Mouse (Mus musculus) heart, embryonic 13.5 days (tissue): Measurements from ENCODE around the gene Ssr3. TPM values are rescaled to one million over a fixed set of nuclear protein-coding genes. Genes with fewer than 3 reads are reported as not detected.

Experiments used
- ATAC-seq: fragments of 200-750 bp; cut with Nextera tagmentation; 2 replicates; pipeline ENCODE4 v1.8.0; 2017; ENCODE audit warnings: moderate TSS enrichment; ENCODE audit not compliant: insufficient number of reproducible peaks, low FRiP score, low TSS enrichment; ENCODE audit errors: extremely low read depth
- H3K27ac ChIP-seq: fragments of 300-500 bp; sonication (generic); replicated peaks from 2 replicates; pipeline ENCODE4 v1.5.1; 2015; ENCODE audit warnings: moderate library complexity, mild to moderate bottlenecking, inconsistent platforms
- H3K27me3 ChIP-seq: fragments of 300-500 bp; sonication (generic); replicated peaks from 2 replicates; pipeline ENCODE4 v1.6.1; 2015; ENCODE audit warnings: mild to moderate bottlenecking, inconsistent platforms
- H3K36me3 ChIP-seq: fragments of 300-500 bp; sonication (generic); 2 replicates; pipeline ENCODE4 v1.6.1; 2015; ENCODE audit warnings: mild to moderate bottlenecking, inconsistent platforms
- H3K4me1 ChIP-seq: fragments of 300-500 bp; sonication (generic); 2 replicates; pipeline ENCODE4 v1.6.1; 2015; ENCODE audit warnings: inconsistent platforms
- H3K4me2 ChIP-seq: fragments of 300-500 bp; sonication (generic); 2 replicates; pipeline ENCODE4 v1.6.1; 2015; ENCODE audit warnings: inconsistent platforms, mild to moderate bottlenecking, moderate library complexity
- H3K4me3 ChIP-seq: fragments of 300-500 bp; sonication (generic); 2 replicates; pipeline ENCODE4 v1.5.1; 2015; ENCODE audit warnings: moderate library complexity, mild to moderate bottlenecking, inconsistent platforms
- H3K9ac ChIP-seq: fragments of 300-500 bp; sonication (generic); 2 replicates; pipeline ENCODE4 v1.6.1; 2015; ENCODE audit warnings: inconsistent platforms, mild to moderate bottlenecking, moderate library complexity
- H3K9me3 ChIP-seq: fragments of 300-500 bp; sonication (generic); 2 replicates; pipeline ENCODE4 v1.6.1; 2016; ENCODE audit warnings: inconsistent platforms
- WGBS: fragments of 180-500 bp; shearing (Covaris S2); methylation state at CpG from one replicate; pipeline ENCODE4 v1.1.7; 2015; ENCODE audit warnings: mixed read lengths; 5-methylcytosine and 5-hydroxymethylcytosine counted together
- polyA plus RNA-seq: library from polyadenylated mRNA; unstranded; fragments of >200 nt; fragmentation: Nextera tagmentation; extraction: Ambion mirVana; gene quantifications from 2 replicates; pipeline ENCODE4 v1.2.1, GENCODE M21; 2015

The Ssr3 gene
- polyA plus RNA-seq, 1 experiment from 2014 or later: 200 TPM

- 50% methylated on average over 5 of the region's 5 CpGs for WGBS
- Histone ChIP-seq H3K36me3 (peaks cover 62% of the 10 kb centered on the region), H3K9ac (peak overlapping the region; percentile 8; the same call in 1 of the 2 replicates), H3K4me3 (no peak overlapping the region), H3K27me3 (no peaks in the 10 kb centered on the region), H3K4me2 (no peak overlapping the region), H3K9me3 (no peaks in the 10 kb centered on the region), H3K4me1 (peaks cover 15% of the 10 kb centered on the region), H3K27ac (peak overlapping the region; percentile 73)
- ATAC-seq: no peak
Observed at GRCm38 (mm10) chr3:65373594-65374182, 18.7 kb downstream of the Ssr3 start.

GRCm38 (mm10) chr3:65372552-65372951, 19.9 kb downstream of the Ssr3 start:
- H3K9me3 ChIP-seq: no peaks in the 10 kb centered on the region
- H3K27ac ChIP-seq: no peak overlapping the region
- H3K4me3 ChIP-seq: no peak overlapping the region
- 82% methylated on average over 4 of the region's 4 CpGs for WGBS
- H3K9ac ChIP-seq: no peak overlapping the region
- ATAC-seq: no peak
- no peak overlapping the region for H3K4me2 ChIP-seq
- H3K27me3 ChIP-seq: no peaks in the 10 kb centered on the region
- H3K36me3 ChIP-seq: peaks cover 55% of the 10 kb centered on the region
- peaks cover 15% of the 10 kb centered on the region for H3K4me1 ChIP-seq

GRCm38 (mm10) chr3:65367944-65368343, 24.5 kb downstream of the Ssr3 start:
- Histone ChIP-seq H3K4me2 (no peak overlapping the region), H3K4me1 (peaks cover 14% of the 10 kb centered on the region), H3K27ac (no peak overlapping the region), H3K27me3 (no peaks in the 10 kb centered on the region), H3K36me3 (peaks cover 37% of the 10 kb centered on the region), H3K4me3 (no peak overlapping the region), H3K9ac (no peak overlapping the region), H3K9me3 (no peaks in the 10 kb centered on the region)
- 54% methylated on average over 4 of the region's 4 CpGs for whole genome bisulfite sequencing
- no peak for ATAC-seq

GRCm38 (mm10) chr3:65365921-65366710, 26.3 kb downstream of the Ssr3 start:
- H3K4me1 ChIP-seq: peaks cover 22% of the 10 kb centered on the region
- ATAC-seq: no peak
- WGBS: 83% methylated on average over 10 of the region's 10 CpGs

GRCm38 (mm10) chr3:65365184-65365583, 27.2 kb downstream of the Ssr3 start:
- Histone ChIP-seq H3K4me2 (no peak overlapping the region), H3K9ac (no peak overlapping the region), H3K4me1 (peaks cover 31% of the 10 kb centered on the region), H3K27ac (no peak overlapping the region), H3K4me3 (no peak overlapping the region), H3K36me3 (peaks cover 12% of the 10 kb centered on the region), H3K27me3 (no peaks in the 10 kb centered on the region), H3K9me3 (no peaks in the 10 kb centered on the region)
- 66% methylated on average over 6 of the region's 6 CpGs for WGBS
- no peak for ATAC-seq

More at GRCm38 (mm10) chr3:65365921-65366710, 26.3 kb downstream of the Ssr3 start:
- Histone ChIP-seq H3K36me3 (peaks cover 20% of the 10 kb centered on the region), H3K9me3 (no peaks in the 10 kb centered on the region), H3K4me3 (no peak overlapping the region), H3K27ac (no peak overlapping the region), H3K4me2 (no peak overlapping the region), H3K27me3 (no peaks in the 10 kb centered on the region), H3K9ac (no peak overlapping the region)

GRCm38 (mm10) chr3:65363438-65363837, 29.0 kb downstream of the Ssr3 start:
- no peak overlapping the region for H3K9ac ChIP-seq
- no peaks in the 10 kb centered on the region for H3K9me3 ChIP-seq
- peaks cover 6% of the 10 kb centered on the region; the same call in 1 of the 2 replicates for H3K36me3 ChIP-seq
- no peaks in the 10 kb centered on the region for H3K27me3 ChIP-seq
- no peak overlapping the region for H3K4me3 ChIP-seq
- peaks cover 48% of the 10 kb centered on the region for H3K4me1 ChIP-seq
- no peak for ATAC-seq
- no peak overlapping the region for H3K27ac ChIP-seq
- WGBS: 83% methylated on average over 1 of the region's 1 CpGs
- H3K4me2 ChIP-seq: no peak overlapping the region

GRCm38 (mm10) chr3:65360163-65360969, 32.1 kb downstream of the Ssr3 start:
- Histone ChIP-seq H3K4me3 (peak overlapping the region; percentile 21), H3K4me1 (peaks cover 58% of the 10 kb centered on the region), H3K27me3 (no peaks in the 10 kb centered on the region), H3K4me2 (peak overlapping the region; percentile 60), H3K27ac (peak overlapping the region; percentile 87), H3K9ac (peak overlapping the region; percentile 44; the same call in 1 of the 2 replicates), H3K36me3 (peaks cover 6% of the 10 kb centered on the region; the same call in 1 of the 2 replicates), H3K9me3 (no peaks in the 10 kb centered on the region)
- ATAC-seq: no peak
- 11% methylated on average over 8 of the region's 8 CpGs for WGBS

GRCm38 (mm10) chr3:65358841-65359240, 33.6 kb downstream of the Ssr3 start:
- ATAC-seq: no peak
- Histone ChIP-seq H3K27ac (no peak overlapping the region), H3K27me3 (no peaks in the 10 kb centered on the region), H3K9ac (no peak overlapping the region), H3K9me3 (no peaks in the 10 kb centered on the region), H3K4me2 (no peak overlapping the region), H3K4me3 (no peak overlapping the region), H3K36me3 (no peaks in the 10 kb centered on the region), H3K4me1 (peaks cover 57% of the 10 kb centered on the region)
- 71% methylated on average over 2 of the region's 2 CpGs for WGBS

- no peak overlapping the region for H3K4me3 ChIP-seq
- H3K27me3 ChIP-seq: no peaks in the 10 kb centered on the region
- H3K27ac ChIP-seq: no peak overlapping the region; the same call in 1 of the 2 replicates
- no peak overlapping the region for H3K4me2 ChIP-seq
- no peak overlapping the region for H3K9ac ChIP-seq
- 47% methylated on average over 2 of the region's 2 CpGs for WGBS
- H3K4me1 ChIP-seq: peaks cover 53% of the 10 kb centered on the region
- no peaks in the 10 kb centered on the region for H3K9me3 ChIP-seq
- no peaks in the 10 kb centered on the region for H3K36me3 ChIP-seq
- ATAC-seq: no peak
Observed at GRCm38 (mm10) chr3:65358275-65358674, 34.1 kb downstream of the Ssr3 start.

GRCm38 (mm10) chr3:65355479-65355878, 36.9 kb downstream of the Ssr3 start:
- no peak for ATAC-seq
- WGBS: 52% methylated on average over 6 of the region's 6 CpGs
- no peak overlapping the region for H3K27ac ChIP-seq

More at GRCm38 (mm10) chr3:65355479-65355878, 36.9 kb downstream of the Ssr3 start:
- Histone ChIP-seq H3K4me1 (peaks cover 36% of the 10 kb centered on the region), H3K9ac (no peak overlapping the region), H3K9me3 (no peaks in the 10 kb centered on the region), H3K27me3 (no peaks in the 10 kb centered on the region), H3K36me3 (no peaks in the 10 kb centered on the region), H3K4me2 (no peak overlapping the region), H3K4me3 (no peak overlapping the region)
